Mouse (Mus musculus) bone marrow, adult 2 months (tissue): ENCODE data around the gene Zbtb43. TPM values are rescaled to one million over a fixed set of nuclear protein-coding genes. Genes with fewer than 3 reads are reported as not detected.

Source experiments
- H3K27ac ChIP-seq: fragments of 200-500 bp; 2 replicates; pipeline ENCODE4 v1.5.1; 2012; ENCODE audit warnings: low read depth, mild to moderate bottlenecking, control low read depth, inconsistent platforms, low read length; ENCODE audit not compliant: control insufficient read depth, poor library complexity, insufficient read depth
- H3K4me1 ChIP-seq: fragments of 200-500 bp; 2 replicates; pipeline ENCODE4 v1.6.1; 2011; ENCODE audit warnings: low read length; ENCODE audit not compliant: control insufficient read depth, insufficient read depth
- H3K4me3 ChIP-seq: fragments of 200-500 bp; replicated peaks from 2 replicates; pipeline ENCODE3; 2011; ENCODE audit warnings: mild to moderate bottlenecking, low read depth, low read length, control low read depth; ENCODE audit not compliant: control insufficient read depth
- CTCF ChIP-seq: fragments of 200-500 bp; IDR thresholded peaks from 2 replicates; pipeline ENCODE4 v1.5.1; 2011; ENCODE audit warnings: low read length, control low read depth; ENCODE audit not compliant: control insufficient read depth, insufficient read depth
- POLR2A ChIP-seq: fragments of 200-500 bp; IDR thresholded peaks from 2 replicates; pipeline ENCODE4 v1.6.1; 2011; ENCODE audit warnings: low read depth, mild to moderate bottlenecking, control low read depth, low read length, borderline replicate concordance; ENCODE audit not compliant: control insufficient read depth
- WGBS: fragments of 180-500 bp; shearing (Covaris S2); methylation state at CpG from one replicate; pipeline ENCODE4 v1.1.7; 2018; 5-methylcytosine and 5-hydroxymethylcytosine counted together
- polyA plus RNA-seq: library from polyadenylated mRNA; stranded (reverse); fragments of >200 nt; gene quantifications from 2 replicates; pipeline ENCODE4 v1.2.4, GENCODE M21; 2011; ENCODE audit warnings: low replicate concordance; ENCODE audit not compliant: missing spikeins, insufficient read depth, insufficient read length

The Zbtb43 gene
- polyA plus RNA-seq, 1 experiment: 11.1 TPM

GRCm38 (mm10) chr2:33451038-33451978 lies 17.1 kb downstream of the Zbtb43 start:
- H3K27ac ChIP-seq: no peak overlapping the region
- no peak for TF ChIP-seq POLR2A
- no peak for TF ChIP-seq CTCF
- no peak overlapping the region for H3K4me3 ChIP-seq
- 85% methylated on average over 11 of the region's 11 CpGs for WGBS
- no peaks in the 10 kb centered on the region; the same call in 1 of the 2 replicates for H3K4me1 ChIP-seq

- WGBS: 87% methylated on average over 22 of the region's 22 CpGs
- no peak for TF ChIP-seq POLR2A
- no peak for TF ChIP-seq CTCF
- no peak overlapping the region for H3K4me3 ChIP-seq
- no peak overlapping the region for H3K27ac ChIP-seq
- no peaks in the 10 kb centered on the region; the same call in 1 of the 2 replicates for H3K4me1 ChIP-seq
Measured at GRCm38 (mm10) chr2:33449119-33449873, 19.1 kb downstream of the Zbtb43 start.

GRCm38 (mm10) chr2:33446796-33447195 lies 21.6 kb downstream of the Zbtb43 start:
- Histone ChIP-seq H3K4me1 (no peaks in the 10 kb centered on the region), H3K4me3 (no peak overlapping the region), H3K27ac (no peak overlapping the region)
- no peak for TF ChIP-seq POLR2A
- TF ChIP-seq CTCF: no peak
- 65% methylated on average over 1 of the region's 1 CpGs for WGBS

DNA sequence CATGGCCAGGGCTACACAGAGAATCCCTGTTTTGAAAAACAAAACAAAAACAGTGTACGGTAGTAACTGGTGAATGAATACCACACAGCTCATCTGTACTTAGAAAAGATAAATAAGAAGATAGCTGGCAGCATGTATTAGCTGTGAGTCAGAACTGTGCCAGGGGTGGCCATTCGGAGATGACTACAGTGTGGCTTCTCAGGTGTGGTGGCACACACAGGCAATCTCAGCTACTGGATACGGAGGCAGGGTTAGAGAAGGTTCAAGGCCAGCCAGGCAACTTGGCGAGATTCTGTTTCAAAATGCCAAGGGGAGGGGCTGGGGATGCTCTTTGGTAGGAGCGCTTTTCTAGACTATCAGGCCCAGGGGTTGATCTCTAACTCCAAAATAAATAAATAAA lies 22.6 kb downstream of the Zbtb43 start:
- WGBS: 86% methylated on average over 5 of the region's 5 CpGs
- Histone ChIP-seq H3K4me3 (no peak overlapping the region), H3K4me1 (no peaks in the 10 kb centered on the region), H3K27ac (no peak overlapping the region)
- no peak for TF ChIP-seq POLR2A
- TF ChIP-seq CTCF: no peak

- TF ChIP-seq POLR2A (no peak), CTCF (no peak)
- Histone ChIP-seq H3K4me3 (no peak overlapping the region), H3K4me1 (no peaks in the 10 kb centered on the region), H3K27ac (no peak overlapping the region)
Measured at GRCm38 (mm10) chr2:33444862-33445261, 23.5 kb downstream of the Zbtb43 start.

- Histone ChIP-seq H3K4me3 (no peak overlapping the region), H3K4me1 (no peaks in the 10 kb centered on the region), H3K27ac (no peak overlapping the region)
- TF ChIP-seq POLR2A (no peak), CTCF (no peak)
- WGBS: 80% methylated on average over 5 of the region's 5 CpGs
Measured at GRCm38 (mm10) chr2:33444358-33444757, 24.0 kb downstream of the Zbtb43 start.

DNA sequence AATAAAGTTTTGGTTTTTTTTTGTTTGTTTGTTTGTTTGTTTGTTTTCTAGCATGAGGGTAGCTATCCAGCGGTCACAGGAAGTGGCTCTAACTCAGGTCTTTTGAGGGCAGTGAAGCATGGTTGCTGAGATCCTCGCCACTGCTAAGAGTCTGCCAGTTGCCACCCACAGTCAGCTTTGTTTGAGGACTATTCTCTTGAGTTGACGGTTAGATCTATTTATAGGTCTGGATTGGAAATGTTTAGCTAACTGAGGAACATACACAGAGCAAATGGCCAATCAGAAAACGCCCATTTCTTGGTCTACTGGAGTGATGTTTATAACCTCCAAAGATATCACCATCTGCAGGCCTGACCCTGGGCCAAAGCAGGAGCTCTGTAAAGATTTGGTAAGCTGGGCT lies 25.7 kb downstream of the Zbtb43 start:
- WGBS: 55% methylated on average over 4 of the region's 4 CpGs
- no peak overlapping the region for H3K4me3 ChIP-seq
- no peaks in the 10 kb centered on the region for H3K4me1 ChIP-seq
- TF ChIP-seq CTCF (no peak), POLR2A (no peak)
- H3K27ac ChIP-seq: no peak overlapping the region

GRCm38 (mm10) chr2:33440893-33441292 lies 27.5 kb downstream of the Zbtb43 start:
- Histone ChIP-seq H3K27ac (no peak overlapping the region), H3K4me1 (no peaks in the 10 kb centered on the region; the same call in 1 of the 2 replicates), H3K4me3 (no peak overlapping the region)
- 20% methylated on average over 4 of the region's 4 CpGs for WGBS
- no peak for TF ChIP-seq CTCF
- no peak for TF ChIP-seq POLR2A
